Mouse (Mus musculus): ENCODE results near the gene Gm8914. TPM values are rescaled to one million over a fixed set of nuclear protein-coding genes. Genes with fewer than 3 reads are reported as not detected.
"Not testable (repeated sequence)": the region's sequence is repeated elsewhere in the genome, so short reads cannot be mapped to it uniquely, and the experiment has no call there.

The Gm8914 gene
- total RNA-seq (2015; ENCODE audit: low replicate concordance), result not detected in 2 replicates
- total RNA-seq (2017; ENCODE audit: low replicate concordance), result not detected in 2 replicates

DNA sequence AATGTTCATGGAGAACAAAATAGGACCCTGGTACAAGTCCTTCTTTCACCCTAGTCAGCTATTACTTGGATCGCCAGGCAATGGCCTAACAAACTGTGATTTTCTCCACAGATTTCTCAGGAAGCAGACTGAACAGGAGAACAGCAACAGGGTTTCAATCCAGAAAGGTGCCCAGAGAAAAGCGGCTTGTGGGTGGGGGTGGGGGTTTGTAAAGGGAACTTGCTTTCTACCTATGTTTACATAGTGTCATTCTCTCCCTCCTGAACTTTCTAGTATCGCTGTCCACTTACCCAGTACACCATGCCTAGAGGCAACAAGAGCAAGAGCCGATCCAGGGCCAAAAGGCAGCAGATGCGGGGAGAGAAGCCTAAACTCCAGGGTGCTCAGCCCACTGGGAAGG lies at the start of gene Gm8914:
TSS of gene Gm8914 (plus strand) at position 301 of the 400 bp plus-strand sequence.
- not testable (repeated sequence) for ATAC-seq (replicated peaks; ENCODE audit: low FRiP score, poor library complexity, severe bottlenecking)

Other genes with a start within 250 kb of the Gm8914 start
- gene Mageb2, start 148.4 kb upstream of the Gm8914 start, total RNA-seq (2015; ENCODE audit: low replicate concordance), result not detected in 2 replicates
- not detected in 2 replicates for gene Mageb2, start 148.4 kb upstream of the Gm8914 start, total RNA-seq (2017; ENCODE audit: low replicate concordance)
- gene Gm5072, start 87.6 kb upstream of the Gm8914 start, total RNA-seq (2015; ENCODE audit: low replicate concordance), result not detected in 2 replicates
- not detected in 2 replicates for gene Gm5072, start 87.6 kb upstream of the Gm8914 start, total RNA-seq (2017; ENCODE audit: low replicate concordance)
- not detected in 2 replicates for gene 1700084M14Rik, start 95.8 kb downstream of the Gm8914 start, total RNA-seq (2015; ENCODE audit: low replicate concordance)
- gene 1700084M14Rik, start 95.8 kb downstream of the Gm8914 start, total RNA-seq (2017; ENCODE audit: low replicate concordance), result not detected in 2 replicates
- gene Gm14781, start 152.1 kb downstream of the Gm8914 start, total RNA-seq (2015; ENCODE audit: low replicate concordance), result not detected in 2 replicates
- gene Gm14781, start 152.1 kb downstream of the Gm8914 start, total RNA-seq (2017; ENCODE audit: low replicate concordance), result not detected in 2 replicates

Data from erythroblast, adult 5-6 weeks (primary cell).